Mouse (Mus musculus) cerebellum, postnatal 10 days (tissue): ENCODE results near the gene Igf2r.
"Not testable (repeated sequence)": the region's sequence is repeated elsewhere in the genome, so short reads cannot be mapped to it uniquely, and the experiment has no call there.

Experiments
- DNase-seq, 2 experiments: peaks; one replicate each; pipeline ENCODE4 v3.0.0; 2021; ENCODE audit warnings: mixed read lengths in 2 of 2

Igf2r gene

GRCm38 (mm10) chr17:12714080-12714561, 55.3 kb downstream of the Igf2r start:
- DNase-seq = no peak

GRCm38 (mm10) chr17:12712993-12713392, 56.5 kb downstream of the Igf2r start:
- DNase-seq = no peak

- DNase-seq = no peak
Measured at GRCm38 (mm10) chr17:12712191-12712590, 57.3 kb downstream of the Igf2r start.

GRCm38 (mm10) chr17:12710976-12711375, 58.5 kb downstream of the Igf2r start:
- no peak for DNase-seq

- DNase-seq = no peak
Measured at GRCm38 (mm10) chr17:12710050-12710780, 59.2 kb downstream of the Igf2r start.

- DNase-seq = no peak
Measured at GRCm38 (mm10) chr17:12708398-12708797, 61.1 kb downstream of the Igf2r start.

- no peak for DNase-seq
Measured at GRCm38 (mm10) chr17:12706590-12707049, 62.8 kb downstream of the Igf2r start.

- peak; percentile 44 to 67 for DNase-seq
Measured at GRCm38 (mm10) chr17:12702901-12703300, 66.6 kb downstream of the Igf2r start.

GRCm38 (mm10) chr17:12700373-12700772, 69.1 kb downstream of the Igf2r start:
- DNase-seq = no peak

- DNase-seq = no peak
Measured at GRCm38 (mm10) chr17:12691899-12692298, 77.6 kb downstream of the Igf2r start.

- peak; percentile 55 to 64 for DNase-seq
Measured at GRCm38 (mm10) chr17:12689537-12689936, 79.9 kb downstream of the Igf2r start.

- DNase-seq = peak; percentile 78 to 83
Measured at GRCm38 (mm10) chr17:12688427-12689110, 80.9 kb downstream of the Igf2r start.

- no peak for DNase-seq
Measured at GRCm38 (mm10) chr17:12684928-12685624, 84.4 kb downstream of the Igf2r start.

GRCm38 (mm10) chr17:12684412-12684811, 85.1 kb downstream of the Igf2r start:
- peak; percentile 45 to 48 for DNase-seq

- no peak for DNase-seq
Measured at GRCm38 (mm10) chr17:12683582-12683981, 85.9 kb downstream of the Igf2r start.

- no peak for DNase-seq
Measured at GRCm38 (mm10) chr17:12678261-12678660, 91.2 kb downstream of the Igf2r start.

- DNase-seq = no peak
Measured at GRCm38 (mm10) chr17:12677139-12677538, 92.3 kb downstream of the Igf2r start.

- no peak for DNase-seq
Measured at GRCm38 (mm10) chr17:12675646-12676045, 93.8 kb downstream of the Igf2r start, which contains the start of gene Slc22a1. TSS of gene Slc22a1 (minus strand) at chr17:12675829.

GRCm38 (mm10) chr17:12674980-12675379, 94.5 kb downstream of the Igf2r start:
- not testable (repeated sequence) for DNase-seq

- DNase-seq = no peak
Measured at GRCm38 (mm10) chr17:12673871-12674270, 95.6 kb downstream of the Igf2r start.

- no peak for DNase-seq
Measured at GRCm38 (mm10) chr17:12672285-12672790, 97.1 kb downstream of the Igf2r start.

GRCm38 (mm10) chr17:12671029-12671605, 98.3 kb downstream of the Igf2r start:
- DNase-seq = no peak

GRCm38 (mm10) chr17:12669363-12669679, 100.1 kb downstream of the Igf2r start:
- DNase-seq = no peak
